16 mouse cellular contexts compared by ENCODE assay signal in the genomic region with DNA sequence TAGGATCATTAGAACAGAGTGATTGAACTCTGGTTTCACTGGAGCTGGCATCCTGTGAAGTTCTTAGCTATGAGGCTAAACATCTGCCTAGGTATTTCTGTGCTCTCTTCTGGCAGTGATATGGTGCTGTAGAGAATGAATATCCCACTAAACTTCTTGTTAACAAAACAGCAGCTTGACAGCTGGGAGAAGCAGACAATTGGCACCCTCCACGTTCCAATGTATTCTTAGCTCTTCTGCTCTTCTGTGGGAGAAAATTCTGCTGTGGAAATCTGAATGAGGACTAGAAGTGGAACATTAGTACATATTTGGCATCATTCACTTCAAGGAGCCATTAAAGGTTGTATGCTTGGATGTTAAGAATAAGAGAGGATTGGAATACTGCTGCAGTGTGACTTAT.
A peak's percentile ranks its signal among the peaks of the same experiment; 100 is the strongest.
DNase-seq lines count a peak whose midpoint lies in the region; TF ChIP-seq lines count a peak whose summit lies in the region.
"Had no signal": no experiment of that assay in that cellular context is flagged by ENCODE, and none has a peak within 500 bp of the region (broad histone marks: within the 10 kb centered on the region; RNA-seq: fewer than 3 reads in every experiment).

No protein-coding gene starts in this region.

- no peak overlapping the region for H3K27ac ChIP-seq in left cerebral cortex, adult 2 months
- H3K27ac ChIP-seq: embryonic facial prominence, embryonic 15.5 days; forebrain, embryonic 10.5 days; hindbrain, embryonic 14.5 days; intestine, embryonic 15.5 days; limb, embryonic 13.5 days; liver, embryonic 14.5 days had no signal

- intact Hi-C loops in left cerebral cortex, adult 2 months (cut with DNase I) = no loop called here
- intact Hi-C loops in left cerebral cortex, postnatal 14 days (cut with DNase I) = no loop called here

- TF ChIP-seq CTCF in left cerebral cortex, adult 2 months (IDR thresholded peaks at IDR 0.05) = no peak

- DNase-seq in left cerebral cortex, adult 11 months (ENCODE audit: low spot score) = peak; percentile 28
- DNase-seq in left cerebral cortex, adult 2 months (ENCODE audit: extremely low spot score in 1 of 2, low spot score in 2 of 2) = no peak
- DNase-seq in layer of hippocampus, adult 8-10 months (ENCODE audit: low spot score in 2 of 2) = peak; percentile 27 to 42
- DNase-seq in left cerebral cortex, postnatal 14 days (ENCODE audit: low spot score in 2 of 2) = peak; percentile 29 to 72
- DNase-seq in telencephalon, adult 2 months (ENCODE audit: low read depth, low spot score) = peak; percentile 73
- no peak for DNase-seq in ovary, adult 18-20 months (ENCODE audit: low spot score)
- no peak for DNase-seq in kidney, postnatal 14 days
- DNase-seq: cerebellum, adult 9-11 months; embryo, embryonic 11 days; midbrain, embryonic 14.5 days had no signal

- no peak overlapping the region for H3K4me3 ChIP-seq in left cerebral cortex, adult 2 months
- H3K4me3 ChIP-seq: embryonic facial prominence, embryonic 15.5 days; forebrain, embryonic 10.5 days; intestine, embryonic 15.5 days; limb, embryonic 13.5 days had no signal

Comparison
In these comparisons a context has a peak if more than half of its experiments do, and no peak if none do; other contexts are left out.
1. DNase-seq: peak in left cerebral cortex, adult 11 months (single experiment), layer of hippocampus, adult 8-10 months (2 of 2), left cerebral cortex, postnatal 14 days (2 of 2) and telencephalon, adult 2 months (single experiment); none in left cerebral cortex, adult 2 months (0 of 2), ovary, adult 18-20 months (single experiment) and kidney, postnatal 14 days (single experiment).